Mouse (Mus musculus): ENCODE measurements at regions not wholly inside any gene's neighbourhood (a gene's known extent, or its start where the extent isn't known, plus 50 kb on each side); places are given as distances from the start of the nearest gene placed in this dataset.

GRCm38 (mm10) chr8:18000750-18001149 lies 977.3 kb downstream of the Defb40 start:
- TF ChIP-seq CTCF (IDR thresholded peaks at IDR 0.05; ENCODE audit: low read depth) = no peak
- no peak for TF ChIP-seq EP300 (optimal IDR thresholded peaks at IDR 0.05)

Measured in stomach, postnatal 0 days (tissue).